Mouse (Mus musculus): ENCODE measurements around the gene Zfp119b. TPM values are rescaled to one million over a fixed set of nuclear protein-coding genes. Genes with fewer than 3 reads are reported as not detected.
A peak's percentile ranks its signal among the peaks of the same experiment; 100 is the strongest.

The Zfp119b gene
- total RNA-seq, 2 experiments from 2014 or later: 3.1 to 3.4 TPM

DNA sequence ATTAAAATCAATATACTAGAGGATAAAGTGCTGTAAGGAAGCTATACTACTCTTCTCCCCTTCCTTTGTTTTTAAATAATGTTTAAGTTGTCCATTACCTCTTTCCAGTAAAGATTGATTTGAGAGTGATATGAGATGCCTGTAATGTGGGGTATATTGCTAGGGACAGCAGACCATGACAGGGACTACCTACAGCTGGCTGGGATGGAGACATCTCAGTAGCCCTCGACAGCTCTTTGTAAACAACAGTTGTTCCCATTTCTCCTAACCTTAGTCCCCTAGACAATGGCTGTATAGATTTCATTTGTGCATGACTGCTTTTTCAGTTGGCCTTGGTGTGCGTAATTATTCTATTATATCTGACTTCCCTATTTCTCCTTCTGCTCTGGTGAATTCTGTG lies 46.2 kb downstream of the Zfp119b start:
- no peak for DNase-seq (ENCODE audit: extremely low spot score in 1 of 2, low spot score in 1 of 2)

DNA sequence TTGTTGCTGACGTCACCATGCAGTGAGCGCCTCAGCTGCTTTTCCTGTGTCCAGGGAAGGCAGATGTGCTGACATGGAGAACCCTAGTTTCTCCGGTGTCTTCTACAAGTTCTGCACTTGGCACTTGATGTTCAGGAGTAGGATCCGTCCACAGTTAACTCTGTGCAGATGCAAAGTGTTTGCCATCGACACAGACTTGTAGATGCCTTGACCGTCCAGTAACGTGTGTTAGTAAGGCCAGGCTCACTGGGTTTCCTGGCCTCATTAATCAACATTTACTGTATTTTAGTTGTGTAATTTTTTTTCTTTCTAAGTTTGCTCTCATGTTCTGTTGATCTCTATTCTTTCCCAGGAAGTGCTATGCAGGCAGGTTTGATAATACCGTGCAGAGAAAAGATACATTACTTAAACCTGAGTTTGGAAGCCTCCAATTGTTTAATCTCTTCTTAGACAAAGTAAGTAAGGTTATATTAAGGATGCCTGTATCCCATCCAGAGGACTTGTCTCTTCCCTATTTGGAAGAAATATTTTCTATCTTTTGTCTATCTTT lies 56.8 kb downstream of the Zfp119b start:
- DNase-seq (ENCODE audit: extremely low spot score in 1 of 2, low spot score in 1 of 2): peak in 1 of 2 experiments; percentile 6

Other genes starting within 250 kb of the Zfp119b start
- 1 to 10 TPM; 5.4 to 6.7 TPM for gene Pot1b, start 236.9 kb downstream of the Zfp119b start, total RNA-seq (2021)
- not detected for gene Adgre4, start 199.5 kb downstream of the Zfp119b start, total RNA-seq (2021)
- 1 to 10 TPM; 6.1 to 7.0 TPM for gene Zfp119a, start 70.6 kb downstream of the Zfp119b start, total RNA-seq (2021)
- gene Zfp959, start 57.4 kb downstream of the Zfp119b start, total RNA-seq (2021): 1 to 10 TPM; 5.8 TPM
- 1 to 10 TPM; 2.3 to 2.8 TPM for gene Ebi3, start 3.1 kb upstream of the Zfp119b start, total RNA-seq (2021)
- gene Yju2, start 9.6 kb upstream of the Zfp119b start, total RNA-seq (2021): 10 to 100 TPM; 16.7 to 16.9 TPM
- gene Shd, start 21.0 kb upstream of the Zfp119b start, total RNA-seq (2021): 10 to 100 TPM; 24.3 to 29.0 TPM
- gene Fsd1, start 37.0 kb upstream of the Zfp119b start, total RNA-seq (2021): 10 to 100 TPM; 72.4 to 82.6 TPM
- gene Stap2, start 56.1 kb upstream of the Zfp119b start, total RNA-seq (2021): 1 to 10 TPM; 2.7 to 3.2 TPM
- 100 to 1,000 TPM; 110 to 116 TPM for gene Mpnd, start 56.2 kb upstream of the Zfp119b start, total RNA-seq (2021)
- gene Sh3gl1, start 87.1 kb upstream of the Zfp119b start, total RNA-seq (2021): 10 to 100 TPM; 63.1 to 64.0 TPM
- 1 to 10 TPM; 3.9 to 4.9 TPM for gene Chaf1a, start 90.9 kb upstream of the Zfp119b start, total RNA-seq (2021)
- 10 to 100 TPM; 83.3 to 87.4 TPM for gene Ubxn6, start 125.5 kb upstream of the Zfp119b start, total RNA-seq (2021)
- gene Hdgfl2, start 130.1 kb upstream of the Zfp119b start, total RNA-seq (2021): 100 to 1,000 TPM in 1 of 2 experiments, 10 to 100 TPM in 1; 96.4 to 126 TPM
- 1 to 10 TPM in 1 of 2 experiments, under 1 TPM in 1; 0.68 to 2.4 TPM for gene Plin4, start 160.3 kb upstream of the Zfp119b start, total RNA-seq (2021)
- under 1 TPM; 0.30 to 0.85 TPM for gene Plin5, start 168.1 kb upstream of the Zfp119b start, total RNA-seq (2021)
- 1 to 10 TPM; 1.1 to 1.4 TPM for gene Lrg1, start 172.5 kb upstream of the Zfp119b start, total RNA-seq (2021)
- 100 to 1,000 TPM; 141 to 143 TPM for gene Sema6b, start 190.8 kb upstream of the Zfp119b start, total RNA-seq (2021)
- gene Tnfaip8l1, start 213.0 kb upstream of the Zfp119b start, total RNA-seq (2021): 1 to 10 TPM; 5.4 to 6.6 TPM
- gene Mydgf, start 234.4 kb upstream of the Zfp119b start, total RNA-seq (2021): 10 to 100 TPM; 39.4 to 41.4 TPM

All from layer of hippocampus, postnatal 25 days (tissue).